Mouse (Mus musculus) forebrain, embryonic 15.5 days (tissue): ENCODE results near the gene Rln1. TPM values are rescaled to one million over a fixed set of nuclear protein-coding genes. Genes with fewer than 3 reads are reported as not detected.
A peak's percentile ranks its signal among the peaks of the same experiment; 100 is the strongest.

Experiments
- ATAC-seq: fragments of 200-750 bp; cut with Nextera tagmentation; replicated peaks from 2 replicates; pipeline ENCODE4 v1.8.0; 2017; ENCODE audit warnings: mild to moderate bottlenecking, moderate TSS enrichment, moderate library complexity
- H3K27ac ChIP-seq: fragments of 300-500 bp; sonication (generic); replicated peaks from 2 replicates; pipeline ENCODE4 v1.5.1; 2015; ENCODE audit warnings: mild to moderate bottlenecking, inconsistent platforms
- H3K27me3 ChIP-seq: fragments of 300-500 bp; sonication (generic); 2 replicates; pipeline ENCODE4 v1.6.1; 2015; ENCODE audit warnings: inconsistent platforms
- H3K36me3 ChIP-seq: fragments of 300-500 bp; sonication (generic); 2 replicates; pipeline ENCODE4 v1.6.1; 2015; ENCODE audit warnings: mild to moderate bottlenecking, inconsistent platforms
- H3K4me1 ChIP-seq: fragments of 300-500 bp; sonication (generic); 2 replicates; pipeline ENCODE4 v1.6.1; 2015; ENCODE audit warnings: inconsistent platforms
- H3K4me2 ChIP-seq: fragments of 300-500 bp; sonication (generic); replicated peaks from 2 replicates; pipeline ENCODE4 v1.6.1; 2015; ENCODE audit warnings: mild to moderate bottlenecking, inconsistent platforms
- H3K4me3 ChIP-seq: fragments of 300-500 bp; sonication (generic); 2 replicates; pipeline ENCODE4 v1.5.1; 2015; ENCODE audit warnings: mild to moderate bottlenecking, inconsistent platforms
- H3K9ac ChIP-seq: fragments of 300-500 bp; sonication (generic); replicated peaks from 2 replicates; pipeline ENCODE4 v1.6.1; 2015; ENCODE audit warnings: mild to moderate bottlenecking, inconsistent platforms
- H3K9me3 ChIP-seq: fragments of 300-500 bp; sonication (generic); 2 replicates; pipeline ENCODE4 v1.6.1; 2016; ENCODE audit warnings: inconsistent platforms
- WGBS: fragments of 180-500 bp; shearing (Covaris S2); methylation state at CpG from one replicate; pipeline ENCODE4 v1.1.7; 2015; ENCODE audit warnings: mixed read lengths; 5-methylcytosine and 5-hydroxymethylcytosine counted together
- polyA plus RNA-seq: library from polyadenylated mRNA; unstranded; fragments of >200 nt; fragmentation: Nextera tagmentation; extraction: Ambion mirVana; gene quantifications from 2 replicates; pipeline ENCODE4 v1.2.1, GENCODE M21; 2015

Gene Rln1
- polyA plus RNA-seq, 1 experiment from 2014 or later: 1.8 TPM

- 77% methylated on average over 8 of the region's 8 CpGs for WGBS
Observed at GRCm38 (mm10) chr19:29323416-29324049, 10.9 kb downstream of the Rln1 start.

GRCm38 (mm10) chr19:29312661-29313060 is 21.8 kb downstream of the Rln1 start:
- peaks cover 40% of the 10 kb centered on the region for H3K36me3 ChIP-seq
- no peak for ATAC-seq
- no peak overlapping the region for H3K9ac ChIP-seq
- no peak overlapping the region for H3K4me2 ChIP-seq
- no peak overlapping the region for H3K27ac ChIP-seq
- no peak overlapping the region for H3K4me3 ChIP-seq
- WGBS: 53% methylated on average over 7 of the region's 7 CpGs
- 0 out of 2 replicates have a peak, but pooled peaks cover 18% of the 10 kb centered on the region for H3K9me3 ChIP-seq
- H3K4me1 ChIP-seq: no peaks in the 10 kb centered on the region
- H3K27me3 ChIP-seq: no peaks in the 10 kb centered on the region

More at GRCm38 (mm10) chr19:29323416-29324049, 10.9 kb downstream of the Rln1 start:
- no peak overlapping the region for H3K4me3 ChIP-seq
- H3K9ac ChIP-seq: no peak overlapping the region
- H3K4me2 ChIP-seq: no peak overlapping the region
- ATAC-seq: no peak
- 0 out of 2 replicates have a peak, but pooled peaks cover 4% of the 10 kb centered on the region for H3K4me1 ChIP-seq
- H3K36me3 ChIP-seq: no peaks in the 10 kb centered on the region
- H3K9me3 ChIP-seq: no peaks in the 10 kb centered on the region
- H3K27me3 ChIP-seq: no peaks in the 10 kb centered on the region
- no peak overlapping the region for H3K27ac ChIP-seq

DNA sequence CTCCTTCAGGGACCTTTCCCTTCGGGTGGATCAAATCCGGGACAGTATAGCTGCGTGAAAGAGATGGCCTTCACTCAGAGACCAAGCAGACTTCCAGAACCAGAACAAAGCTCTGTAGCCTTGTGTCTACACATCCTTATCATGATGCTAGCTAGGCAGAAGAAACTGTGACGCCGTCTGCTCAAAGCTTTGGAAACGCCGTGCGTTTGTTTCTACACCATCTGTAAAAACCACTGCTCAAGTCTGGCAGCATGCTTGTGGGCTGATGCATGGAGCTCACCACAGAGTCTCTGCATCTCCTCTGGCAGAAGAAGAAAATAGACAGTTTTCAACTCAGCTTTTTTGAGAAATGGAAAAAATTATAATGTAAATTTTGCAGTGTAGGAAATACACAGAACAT is 22.7 kb downstream of the Rln1 start:
- Histone ChIP-seq H3K27ac (no peak overlapping the region), H3K4me3 (no peak overlapping the region), H3K4me1 (no peaks in the 10 kb centered on the region), H3K9me3 (0 out of 2 replicates have a peak, but pooled peaks cover 13% of the 10 kb centered on the region), H3K36me3 (peaks cover 37% of the 10 kb centered on the region), H3K4me2 (no peak overlapping the region), H3K9ac (no peak overlapping the region), H3K27me3 (no peaks in the 10 kb centered on the region)
- no peak for ATAC-seq
- WGBS: 82% methylated on average over 8 of the region's 8 CpGs

- Histone ChIP-seq H3K9me3 (no peaks in the 10 kb centered on the region), H3K4me2 (no peak overlapping the region), H3K9ac (no peak overlapping the region), H3K36me3 (peaks cover 28% of the 10 kb centered on the region), H3K4me3 (no peak overlapping the region), H3K27me3 (no peaks in the 10 kb centered on the region), H3K4me1 (no peaks in the 10 kb centered on the region), H3K27ac (no peak overlapping the region)
- ATAC-seq: no peak
Observed at GRCm38 (mm10) chr19:29308832-29309231, 25.6 kb downstream of the Rln1 start.

GRCm38 (mm10) chr19:29302119-29302518 is 32.4 kb downstream of the Rln1 start:
- ATAC-seq: no peak
- Histone ChIP-seq H3K27ac (no peak overlapping the region), H3K9me3 (no peaks in the 10 kb centered on the region), H3K4me1 (0 out of 2 replicates have a peak, but pooled peaks cover 2% of the 10 kb centered on the region), H3K27me3 (no peaks in the 10 kb centered on the region), H3K36me3 (peaks cover 44% of the 10 kb centered on the region), H3K9ac (no peak overlapping the region), H3K4me2 (no peak overlapping the region), H3K4me3 (no peak overlapping the region)
- 88% methylated on average over 2 of the region's 2 CpGs for WGBS

- Histone ChIP-seq H3K4me1 (0 out of 2 replicates have a peak, but pooled peaks cover 2% of the 10 kb centered on the region), H3K36me3 (peaks cover 55% of the 10 kb centered on the region), H3K4me3 (no peak overlapping the region), H3K4me2 (no peak overlapping the region), H3K9ac (no peak overlapping the region), H3K27me3 (no peaks in the 10 kb centered on the region), H3K27ac (no peak overlapping the region), H3K9me3 (no peaks in the 10 kb centered on the region)
- no peak for ATAC-seq
- 81% methylated on average over 13 of the region's 13 CpGs for WGBS
Observed at GRCm38 (mm10) chr19:29300919-29301318, 33.6 kb downstream of the Rln1 start.

GRCm38 (mm10) chr19:29297366-29297765 is 37.1 kb downstream of the Rln1 start:
- no peaks in the 10 kb centered on the region for H3K9me3 ChIP-seq
- no peaks in the 10 kb centered on the region for H3K27me3 ChIP-seq
- H3K27ac ChIP-seq: no peak overlapping the region
- H3K4me3 ChIP-seq: no peak overlapping the region
- peaks cover 57% of the 10 kb centered on the region for H3K36me3 ChIP-seq
- no peaks in the 10 kb centered on the region for H3K4me1 ChIP-seq
- no peak overlapping the region for H3K4me2 ChIP-seq
- H3K9ac ChIP-seq: no peak overlapping the region
- no peak for ATAC-seq
- 100% methylated on average over 1 of the region's 1 CpGs for WGBS

GRCm38 (mm10) chr19:29296166-29296565 is 38.3 kb downstream of the Rln1 start:
- Histone ChIP-seq H3K9ac (no peak overlapping the region), H3K27me3 (no peaks in the 10 kb centered on the region), H3K9me3 (no peaks in the 10 kb centered on the region), H3K4me2 (no peak overlapping the region), H3K36me3 (peaks cover 62% of the 10 kb centered on the region), H3K4me3 (no peak overlapping the region), H3K27ac (no peak overlapping the region), H3K4me1 (no peaks in the 10 kb centered on the region)
- ATAC-seq: no peak

DNA sequence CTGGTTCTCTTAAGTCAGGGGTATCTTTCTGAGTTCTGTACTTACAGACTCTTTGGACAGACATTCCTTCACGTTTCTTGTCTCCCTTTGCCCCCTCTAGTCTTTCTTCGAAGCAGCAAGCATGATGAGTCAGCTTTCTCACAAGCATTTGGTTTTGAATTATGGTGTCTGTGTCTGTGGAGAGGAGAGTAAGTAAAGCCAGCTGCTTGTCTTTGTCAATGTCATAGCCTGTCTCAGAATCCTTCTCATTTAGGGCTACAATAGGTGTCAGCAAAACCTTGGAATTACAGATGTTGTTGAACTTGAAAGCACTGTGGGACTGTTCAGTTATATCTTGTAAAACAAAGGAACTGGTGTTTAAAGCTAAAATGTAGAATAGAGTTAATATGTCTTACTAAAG is 39.7 kb downstream of the Rln1 start:
- Histone ChIP-seq H3K4me2 (no peak overlapping the region), H3K9me3 (no peaks in the 10 kb centered on the region), H3K36me3 (peaks cover 55% of the 10 kb centered on the region), H3K9ac (no peak overlapping the region), H3K4me1 (no peaks in the 10 kb centered on the region), H3K4me3 (no peak overlapping the region), H3K27me3 (no peaks in the 10 kb centered on the region), H3K27ac (no peak overlapping the region)
- ATAC-seq: no peak
- whole genome bisulfite sequencing: 72% methylated on average over 2 of the region's 2 CpGs

GRCm38 (mm10) chr19:29292546-29292945 is 41.9 kb downstream of the Rln1 start:
- ATAC-seq: no peak
- no peaks in the 10 kb centered on the region for H3K27me3 ChIP-seq
- H3K36me3 ChIP-seq: peaks cover 45% of the 10 kb centered on the region
- H3K4me3 ChIP-seq: no peak overlapping the region
- H3K4me1 ChIP-seq: no peaks in the 10 kb centered on the region
- H3K27ac ChIP-seq: no peak overlapping the region
- no peaks in the 10 kb centered on the region for H3K9me3 ChIP-seq
- no peak overlapping the region for H3K9ac ChIP-seq
- 89% methylated on average over 4 of the region's 4 CpGs for WGBS
- H3K4me2 ChIP-seq: no peak overlapping the region

- no peak for ATAC-seq
- H3K36me3 ChIP-seq: peaks cover 38% of the 10 kb centered on the region
- no peak overlapping the region for H3K27ac ChIP-seq
- 92% methylated on average over 14 of the region's 14 CpGs for WGBS
- H3K9ac ChIP-seq: no peak overlapping the region
- H3K4me3 ChIP-seq: no peak overlapping the region
- H3K9me3 ChIP-seq: no peaks in the 10 kb centered on the region
- no peaks in the 10 kb centered on the region for H3K4me1 ChIP-seq
- no peaks in the 10 kb centered on the region for H3K27me3 ChIP-seq
- H3K4me2 ChIP-seq: no peak overlapping the region
Observed at GRCm38 (mm10) chr19:29291532-29291931, 42.9 kb downstream of the Rln1 start.

DNA sequence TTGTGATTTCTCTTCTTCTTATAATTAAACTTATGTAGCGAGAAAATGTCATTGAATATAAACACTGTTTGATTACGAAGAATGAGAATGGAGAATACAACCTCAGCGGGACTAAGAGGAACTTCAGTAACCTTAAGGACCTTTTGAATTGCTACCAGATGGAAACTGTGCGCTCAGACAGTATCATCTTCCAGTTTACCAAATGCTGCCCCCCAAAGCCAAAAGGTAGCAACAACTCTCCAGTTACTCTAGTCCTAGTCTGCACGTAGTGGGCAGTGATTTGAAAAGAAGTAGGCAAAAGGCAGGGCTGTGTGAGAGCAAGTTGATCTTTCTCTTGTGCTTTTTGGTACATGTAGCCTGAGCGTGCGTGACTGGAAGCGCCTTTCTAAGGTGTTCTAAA is 46.6 kb downstream of the Rln1 start:
- no peak overlapping the region for H3K4me2 ChIP-seq
- 78% methylated on average over 8 of the region's 8 CpGs for WGBS
- H3K4me1 ChIP-seq: peaks cover 11% of the 10 kb centered on the region
- no peak for ATAC-seq
- no peak overlapping the region for H3K27ac ChIP-seq
- H3K36me3 ChIP-seq: peaks cover 38% of the 10 kb centered on the region
- no peaks in the 10 kb centered on the region for H3K27me3 ChIP-seq
- no peak overlapping the region for H3K9ac ChIP-seq
- no peaks in the 10 kb centered on the region for H3K9me3 ChIP-seq
- no peak overlapping the region for H3K4me3 ChIP-seq

GRCm38 (mm10) chr19:29285451-29285869 is 49.0 kb downstream of the Rln1 start:
- 6% methylated on average over 7 of the region's 7 CpGs for WGBS
- H3K4me3 ChIP-seq: no peak overlapping the region
- no peak overlapping the region for H3K9ac ChIP-seq
- no peaks in the 10 kb centered on the region for H3K9me3 ChIP-seq
- peak; percentile 72 for ATAC-seq
- H3K4me2 ChIP-seq: 0 out of 2 replicates have a peak overlapping the region, but pooled peaks have one; percentile 8
- peaks cover 29% of the 10 kb centered on the region for H3K36me3 ChIP-seq
- H3K27ac ChIP-seq: peak overlapping the region; percentile 43; the same call in 1 of the 2 replicates
- H3K4me1 ChIP-seq: peaks cover 11% of the 10 kb centered on the region
- H3K27me3 ChIP-seq: no peaks in the 10 kb centered on the region
